Mouse (Mus musculus) E14TG2a.4 (cell line): Measurements from ENCODE around the gene Ptx3.
"Not testable (repeated sequence)": the region's sequence is repeated elsewhere in the genome, so short reads cannot be mapped to it uniquely, and the experiment has no call there.

Experiments used
- H3K27me3 ChIP-seq: 2 replicates; pipeline ENCODE4 v1.6.1; 2014; ENCODE audit warnings: low read length, control low read depth; ENCODE audit not compliant: insufficient read depth
- H3K36me3 ChIP-seq: 2 replicates; pipeline ENCODE4 v1.6.1; 2014; ENCODE audit warnings: low read length, control low read depth; ENCODE audit not compliant: insufficient read depth
- H3K4me1 ChIP-seq: replicated peaks from 2 replicates; pipeline ENCODE4 v1.6.1; 2014; ENCODE audit warnings: low read depth, low read length, control low read depth
- H3K4me3 ChIP-seq: replicated peaks from 2 replicates; pipeline ENCODE4 v1.5.1; 2014; ENCODE audit warnings: mild to moderate bottlenecking, low read length
- H3K9me3 ChIP-seq: 2 replicates; pipeline ENCODE4 v1.6.1; 2014; ENCODE audit warnings: low read length, control low read depth
- CTCF ChIP-seq: conservative IDR thresholded peaks from 2 replicates; pipeline ENCODE4 v1.5.1; 2014; ENCODE audit warnings: low read length
- NANOG ChIP-seq: IDR thresholded peaks from 2 replicates; pipeline ENCODE4 v1.6.1; 2014; ENCODE audit warnings: borderline replicate concordance, low read length, mixed read lengths
- POU5F1 ChIP-seq: IDR thresholded peaks from 2 replicates; pipeline ENCODE4 v1.6.1; 2014; ENCODE audit warnings: low read length, borderline replicate concordance

Gene Ptx3

DNA sequence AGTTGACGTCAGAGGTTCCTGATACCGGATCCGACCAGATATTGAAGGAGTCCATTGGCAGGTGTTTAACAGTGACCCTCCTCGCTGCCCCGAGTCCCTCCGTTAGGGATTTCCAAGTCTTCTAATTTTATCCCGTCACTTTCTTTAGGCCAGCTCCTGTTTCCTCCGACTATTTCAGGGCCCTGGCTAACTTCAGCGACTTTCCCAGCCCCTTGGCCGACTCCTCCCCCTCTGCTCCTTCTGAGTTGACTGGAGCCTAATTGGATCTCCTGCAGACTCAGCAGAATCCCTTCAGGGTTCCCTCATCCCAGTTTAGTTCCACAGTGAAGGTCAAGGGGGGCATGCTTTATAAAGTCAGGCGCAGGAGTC is 1.5 kb downstream of the Ptx3 start:
- Histone ChIP-seq H3K9me3 (no peaks in the 10 kb centered on the region), H3K4me1 (peaks cover 13% of the 10 kb centered on the region; the same call in 1 of the 2 replicates), H3K27me3 (peaks cover 45% of the 10 kb centered on the region), H3K4me3 (peak overlapping the region; percentile 75), H3K36me3 (no peaks in the 10 kb centered on the region)
- TF ChIP-seq NANOG, result no peak
- TF ChIP-seq POU5F1, result no peak
- no peak for TF ChIP-seq CTCF

DNA sequence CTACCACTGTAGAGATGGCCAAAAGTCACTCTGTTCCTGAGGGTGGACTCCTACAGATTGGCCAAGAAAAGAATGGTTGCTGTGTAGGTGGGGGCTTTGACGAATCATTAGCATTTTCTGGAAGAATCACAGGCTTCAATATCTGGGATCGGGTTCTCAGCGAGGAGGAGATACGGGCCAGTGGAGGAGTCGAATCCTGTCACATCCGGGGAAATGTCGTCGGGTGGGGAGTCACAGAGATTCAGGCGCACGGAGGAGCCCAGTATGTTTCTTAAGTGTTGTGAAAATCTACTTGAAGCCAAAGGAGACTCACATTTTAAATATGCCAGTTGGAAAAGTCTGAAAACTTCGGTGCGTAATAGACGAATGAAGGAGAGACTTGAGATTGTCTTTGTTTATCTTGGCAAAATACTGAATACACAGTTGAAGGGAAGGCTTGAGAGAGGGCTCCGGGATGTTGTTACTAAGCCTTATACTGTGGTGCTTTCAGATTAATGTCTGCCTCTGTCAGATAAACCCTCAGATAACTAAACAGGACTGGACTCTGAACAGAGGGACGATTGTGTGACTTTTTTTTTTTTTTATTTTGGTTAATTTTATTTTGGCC is 5.3 kb downstream of the Ptx3 start:
- no peak for TF ChIP-seq CTCF
- no peak for TF ChIP-seq NANOG
- TF ChIP-seq POU5F1, result no peak
- H3K9me3 ChIP-seq, result no peaks in the 10 kb centered on the region
- H3K4me1 ChIP-seq, result peaks cover 11% of the 10 kb centered on the region; the same call in 1 of the 2 replicates

DNA sequence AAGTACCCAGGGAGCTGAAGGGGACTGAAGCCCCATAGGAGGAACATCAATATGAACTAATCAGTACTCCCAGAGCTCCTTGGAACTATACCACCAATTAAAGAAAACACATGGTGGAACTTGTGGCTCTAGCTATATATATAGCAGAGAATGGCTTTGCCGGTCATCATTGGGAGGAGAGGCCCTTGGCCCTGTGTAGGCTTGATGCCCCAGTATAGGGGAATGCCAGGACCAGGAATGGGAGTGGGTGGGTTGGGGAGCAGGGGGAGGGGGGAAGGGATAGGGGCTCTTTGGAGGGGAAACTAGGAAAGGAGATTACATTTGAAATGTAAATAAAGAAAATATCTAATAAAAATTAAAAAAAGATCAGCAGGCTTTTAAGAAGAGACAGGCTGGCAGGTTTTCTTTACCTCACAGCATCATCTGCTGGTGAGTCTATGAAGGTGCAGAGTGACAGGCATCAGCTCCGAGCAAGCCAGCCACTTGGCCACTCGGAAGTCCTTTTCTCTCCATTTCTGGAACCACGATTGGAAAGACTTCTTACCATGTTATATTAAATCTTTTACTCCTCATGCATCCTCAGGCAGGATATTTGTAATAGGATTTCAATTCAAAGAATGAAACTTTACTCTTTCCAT is 16.6 kb downstream of the Ptx3 start:
- H3K4me3 ChIP-seq, H3K4me1 ChIP-seq, H3K27me3 ChIP-seq, H3K9me3 ChIP-seq, H3K36me3 ChIP-seq: not testable (repeated sequence)
- peak; percentile 71 for TF ChIP-seq CTCF

More for the DNA sequence above, 5.3 kb downstream of the Ptx3 start:
- H3K4me3 ChIP-seq, result no peak overlapping the region
- H3K36me3 ChIP-seq, result no peaks in the 10 kb centered on the region
- H3K27me3 ChIP-seq, result peaks cover 26% of the 10 kb centered on the region

GRCm38 (mm10) chr3:66240476-66240875 is 20.8 kb downstream of the Ptx3 start:
- TF ChIP-seq NANOG, result no peak
- no peak for TF ChIP-seq CTCF
- TF ChIP-seq POU5F1, result no peak

DNA sequence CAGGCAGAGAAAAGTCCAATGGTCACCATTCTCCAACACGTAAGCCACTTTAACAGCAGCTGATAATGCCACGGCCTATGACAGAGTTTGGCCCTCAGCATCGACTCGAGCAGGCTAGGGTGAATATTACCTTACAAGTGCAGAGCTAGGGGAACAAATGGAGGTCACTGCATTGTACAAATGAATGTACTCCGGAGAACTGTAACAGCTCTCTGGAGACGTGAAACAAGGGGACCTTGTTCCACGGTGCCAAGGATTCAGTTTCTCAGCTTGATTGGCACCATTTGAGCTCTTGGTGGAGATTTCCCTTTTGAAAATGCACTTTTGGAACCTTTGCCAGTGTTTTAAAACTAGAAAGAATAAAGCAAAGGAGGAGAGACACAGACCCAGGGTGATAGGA is 32.1 kb downstream of the Ptx3 start:
- Histone ChIP-seq H3K4me3 (no peak overlapping the region), H3K36me3 (no peaks in the 10 kb centered on the region), H3K27me3 (no peaks in the 10 kb centered on the region), H3K4me1 (no peaks in the 10 kb centered on the region), H3K9me3 (no peaks in the 10 kb centered on the region)
- TF ChIP-seq NANOG, result no peak
- TF ChIP-seq POU5F1, result no peak

More at GRCm38 (mm10) chr3:66240476-66240875, 20.8 kb downstream of the Ptx3 start:
- Histone ChIP-seq H3K27me3 (no peaks in the 10 kb centered on the region), H3K4me1 (no peaks in the 10 kb centered on the region), H3K36me3 (no peaks in the 10 kb centered on the region), H3K4me3 (no peak overlapping the region), H3K9me3 (no peaks in the 10 kb centered on the region)

- H3K4me3 ChIP-seq, result no peak overlapping the region
- H3K9me3 ChIP-seq, result no peaks in the 10 kb centered on the region
- H3K4me1 ChIP-seq, result no peaks in the 10 kb centered on the region
- no peaks in the 10 kb centered on the region for H3K36me3 ChIP-seq
- no peaks in the 10 kb centered on the region for H3K27me3 ChIP-seq
- TF ChIP-seq NANOG (no peak), CTCF (no peak), POU5F1 (no peak)
Measured at GRCm38 (mm10) chr3:66254504-66255105, 34.9 kb downstream of the Ptx3 start.

GRCm38 (mm10) chr3:66262319-66262718 is 42.6 kb downstream of the Ptx3 start:
- H3K4me3 ChIP-seq, result no peak overlapping the region
- no peaks in the 10 kb centered on the region for H3K4me1 ChIP-seq
- H3K27me3 ChIP-seq, result no peaks in the 10 kb centered on the region
- no peaks in the 10 kb centered on the region for H3K36me3 ChIP-seq
- TF ChIP-seq NANOG, result no peak
- TF ChIP-seq POU5F1, result no peak
- TF ChIP-seq CTCF, result no peak
- no peaks in the 10 kb centered on the region for H3K9me3 ChIP-seq

DNA sequence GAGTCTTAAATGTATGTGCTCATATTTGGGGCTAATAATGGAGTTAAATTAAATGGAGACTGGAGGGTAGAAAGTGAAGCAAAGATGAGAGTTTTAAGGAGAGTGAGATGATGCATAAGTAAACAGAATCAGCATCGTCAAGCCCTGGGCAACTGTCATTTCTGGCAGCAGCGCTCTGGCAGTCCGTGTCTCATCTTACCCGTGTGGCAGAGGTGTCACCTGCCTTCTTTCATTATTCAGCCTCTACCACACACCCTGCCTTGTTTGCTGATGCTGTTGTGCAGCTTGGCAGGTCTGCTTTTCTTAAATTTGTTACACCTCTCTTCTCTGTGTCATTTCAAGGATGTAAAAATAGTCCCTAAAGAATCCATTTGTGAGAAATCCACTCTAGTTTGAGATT is 43.6 kb downstream of the Ptx3 start:
- Histone ChIP-seq H3K9me3 (no peaks in the 10 kb centered on the region), H3K4me3 (no peak overlapping the region), H3K27me3 (no peaks in the 10 kb centered on the region), H3K36me3 (no peaks in the 10 kb centered on the region), H3K4me1 (no peaks in the 10 kb centered on the region)
- TF ChIP-seq NANOG, result no peak
- TF ChIP-seq POU5F1, result no peak
- no peak for TF ChIP-seq CTCF
